Mouse (Mus musculus) heart, embryonic 15.5 days (tissue): ENCODE data around the gene Tbc1d14. TPM values are rescaled to one million over a fixed set of nuclear protein-coding genes. Genes with fewer than 3 reads are reported as not detected.
A peak's percentile ranks its signal among the peaks of the same experiment; 100 is the strongest.

ENCODE experiments used
- ATAC-seq: fragments of 200-750 bp; cut with Nextera tagmentation; replicated peaks from 2 replicates; pipeline ENCODE4 v1.8.0; 2017; ENCODE audit warnings: low read depth, moderate TSS enrichment; ENCODE audit not compliant: insufficient number of reproducible peaks, insufficient read depth, low FRiP score
- H3K27ac ChIP-seq: fragments of 300-500 bp; sonication (generic); 2 replicates; pipeline ENCODE4 v1.5.1; 2015; ENCODE audit warnings: mild to moderate bottlenecking, inconsistent platforms
- H3K27me3 ChIP-seq: fragments of 300-500 bp; sonication (generic); 2 replicates; pipeline ENCODE4 v1.6.1; 2015; ENCODE audit warnings: inconsistent platforms
- H3K36me3 ChIP-seq: fragments of 300-500 bp; sonication (generic); 2 replicates; pipeline ENCODE4 v1.6.1; 2015; ENCODE audit warnings: mild to moderate bottlenecking, inconsistent platforms
- H3K4me1 ChIP-seq: fragments of 300-500 bp; sonication (generic); replicated peaks from 2 replicates; pipeline ENCODE4 v1.6.1; 2015; ENCODE audit warnings: inconsistent platforms
- H3K4me2 ChIP-seq: fragments of 300-500 bp; sonication (generic); 2 replicates; pipeline ENCODE4 v1.6.1; 2015; ENCODE audit warnings: inconsistent platforms, mild to moderate bottlenecking, moderate library complexity
- H3K4me3 ChIP-seq: fragments of 300-500 bp; sonication (generic); 2 replicates; pipeline ENCODE4 v1.5.1; 2015; ENCODE audit warnings: mild to moderate bottlenecking, inconsistent platforms
- H3K9ac ChIP-seq: fragments of 300-500 bp; sonication (generic); 2 replicates; pipeline ENCODE4 v1.6.1; 2015; ENCODE audit warnings: mild to moderate bottlenecking, inconsistent platforms
- H3K9me3 ChIP-seq: fragments of 300-500 bp; sonication (generic); replicated peaks from 2 replicates; pipeline ENCODE4 v1.6.1; 2016; ENCODE audit warnings: inconsistent platforms
- WGBS: fragments of 180-500 bp; shearing (Covaris S2); methylation state at CpG from one replicate; pipeline ENCODE4 v1.1.7; 2015; ENCODE audit warnings: mixed read lengths; 5-methylcytosine and 5-hydroxymethylcytosine counted together
- polyA plus RNA-seq: library from polyadenylated mRNA; unstranded; fragments of >200 nt; fragmentation: Nextera tagmentation; extraction: Ambion mirVana; gene quantifications from 2 replicates; pipeline ENCODE4 v1.2.1, GENCODE M21; 2015

The Tbc1d14 gene
- polyA plus RNA-seq, 1 experiment from 2014 or later, result 14.8 TPM

GRCm38 (mm10) chr5:36563741-36564140 is 29.3 kb downstream of the Tbc1d14 start:
- no peak for ATAC-seq
- WGBS, result 84% methylated on average over 6 of the region's 6 CpGs

GRCm38 (mm10) chr5:36562791-36563445 is 30.2 kb downstream of the Tbc1d14 start:
- no peak overlapping the region for H3K27ac ChIP-seq

More at GRCm38 (mm10) chr5:36563741-36564140, 29.3 kb downstream of the Tbc1d14 start:
- Histone ChIP-seq H3K27ac (no peak overlapping the region), H3K9me3 (no peaks in the 10 kb centered on the region), H3K27me3 (no peaks in the 10 kb centered on the region), H3K9ac (no peak overlapping the region), H3K36me3 (no peaks in the 10 kb centered on the region), H3K4me2 (no peak overlapping the region), H3K4me1 (peaks cover 29% of the 10 kb centered on the region), H3K4me3 (no peak overlapping the region)

GRCm38 (mm10) chr5:36561509-36561908 is 31.6 kb downstream of the Tbc1d14 start:
- Histone ChIP-seq H3K27me3 (no peaks in the 10 kb centered on the region), H3K27ac (no peak overlapping the region), H3K36me3 (no peaks in the 10 kb centered on the region), H3K4me3 (no peak overlapping the region), H3K9me3 (no peaks in the 10 kb centered on the region), H3K9ac (no peak overlapping the region), H3K4me2 (no peak overlapping the region), H3K4me1 (peaks cover 24% of the 10 kb centered on the region)
- ATAC-seq, result no peak
- WGBS, result 87% methylated on average over 4 of the region's 4 CpGs

More at GRCm38 (mm10) chr5:36562791-36563445, 30.2 kb downstream of the Tbc1d14 start:
- Histone ChIP-seq H3K4me1 (peaks cover 29% of the 10 kb centered on the region), H3K9me3 (no peaks in the 10 kb centered on the region), H3K9ac (no peak overlapping the region), H3K4me3 (no peak overlapping the region), H3K27me3 (no peaks in the 10 kb centered on the region), H3K36me3 (no peaks in the 10 kb centered on the region), H3K4me2 (no peak overlapping the region)
- WGBS, result 70% methylated on average over 10 of the region's 10 CpGs
- no peak for ATAC-seq

- no peak overlapping the region for H3K9ac ChIP-seq
- WGBS, result 86% methylated on average over 4 of the region's 4 CpGs
- H3K4me3 ChIP-seq, result no peak overlapping the region
- no peak overlapping the region for H3K4me2 ChIP-seq
- no peaks in the 10 kb centered on the region for H3K27me3 ChIP-seq
- no peak for ATAC-seq
- H3K36me3 ChIP-seq, result no peaks in the 10 kb centered on the region
- 0 out of 2 replicates have a peak overlapping the region, but pooled peaks have one; percentile 25 for H3K27ac ChIP-seq
- no peaks in the 10 kb centered on the region for H3K9me3 ChIP-seq
- peaks cover 24% of the 10 kb centered on the region for H3K4me1 ChIP-seq
Observed at GRCm38 (mm10) chr5:36560490-36560889, 32.6 kb downstream of the Tbc1d14 start.

GRCm38 (mm10) chr5:36559510-36560235 is 33.4 kb downstream of the Tbc1d14 start:
- Histone ChIP-seq H3K36me3 (no peaks in the 10 kb centered on the region), H3K4me2 (no peak overlapping the region), H3K27ac (no peak overlapping the region), H3K4me3 (no peak overlapping the region), H3K9me3 (no peaks in the 10 kb centered on the region), H3K9ac (no peak overlapping the region), H3K27me3 (no peaks in the 10 kb centered on the region), H3K4me1 (peaks cover 28% of the 10 kb centered on the region)
- no peak for ATAC-seq
- 72% methylated on average over 6 of the region's 6 CpGs for WGBS

- Histone ChIP-seq H3K4me1 (peaks cover 29% of the 10 kb centered on the region), H3K36me3 (no peaks in the 10 kb centered on the region), H3K4me3 (no peak overlapping the region), H3K9me3 (no peaks in the 10 kb centered on the region), H3K27me3 (no peaks in the 10 kb centered on the region), H3K9ac (no peak overlapping the region), H3K4me2 (no peak overlapping the region), H3K27ac (no peak overlapping the region)
- whole genome bisulfite sequencing, result 90% methylated on average over 5 of the region's 5 CpGs
- no peak for ATAC-seq
Observed at GRCm38 (mm10) chr5:36559106-36559505, 34.0 kb downstream of the Tbc1d14 start.

GRCm38 (mm10) chr5:36558526-36558925 is 34.5 kb downstream of the Tbc1d14 start:
- H3K27ac ChIP-seq, result no peak overlapping the region
- 82% methylated on average over 2 of the region's 2 CpGs for WGBS

GRCm38 (mm10) chr5:36557584-36558308 is 35.3 kb downstream of the Tbc1d14 start:
- H3K9me3 ChIP-seq, result no peaks in the 10 kb centered on the region
- ATAC-seq, result no peak
- no peaks in the 10 kb centered on the region for H3K27me3 ChIP-seq
- peaks cover 27% of the 10 kb centered on the region for H3K4me1 ChIP-seq
- no peak overlapping the region for H3K4me3 ChIP-seq
- H3K9ac ChIP-seq, result no peak overlapping the region
- H3K4me2 ChIP-seq, result no peak overlapping the region
- 68% methylated on average over 7 of the region's 7 CpGs for WGBS
- no peaks in the 10 kb centered on the region for H3K36me3 ChIP-seq
- H3K27ac ChIP-seq, result no peak overlapping the region

More at GRCm38 (mm10) chr5:36558526-36558925, 34.5 kb downstream of the Tbc1d14 start:
- Histone ChIP-seq H3K9me3 (no peaks in the 10 kb centered on the region), H3K27me3 (no peaks in the 10 kb centered on the region), H3K9ac (no peak overlapping the region), H3K36me3 (no peaks in the 10 kb centered on the region), H3K4me2 (no peak overlapping the region), H3K4me3 (no peak overlapping the region), H3K4me1 (peaks cover 33% of the 10 kb centered on the region)
- no peak for ATAC-seq

- no peak for ATAC-seq
- WGBS, result 93% methylated on average over 3 of the region's 3 CpGs
- H3K4me3 ChIP-seq, result no peak overlapping the region
- H3K27me3 ChIP-seq, result no peaks in the 10 kb centered on the region
- H3K27ac ChIP-seq, result no peak overlapping the region
- H3K4me1 ChIP-seq, result peaks cover 21% of the 10 kb centered on the region
- no peaks in the 10 kb centered on the region for H3K9me3 ChIP-seq
- H3K36me3 ChIP-seq, result no peaks in the 10 kb centered on the region
- H3K4me2 ChIP-seq, result no peak overlapping the region
- no peak overlapping the region for H3K9ac ChIP-seq
Observed at GRCm38 (mm10) chr5:36556906-36557305, 36.2 kb downstream of the Tbc1d14 start.

GRCm38 (mm10) chr5:36556289-36556688 is 36.8 kb downstream of the Tbc1d14 start:
- Histone ChIP-seq H3K4me3 (no peak overlapping the region), H3K27me3 (no peaks in the 10 kb centered on the region), H3K9me3 (no peaks in the 10 kb centered on the region), H3K9ac (no peak overlapping the region), H3K27ac (no peak overlapping the region), H3K4me2 (no peak overlapping the region), H3K36me3 (no peaks in the 10 kb centered on the region), H3K4me1 (peaks cover 21% of the 10 kb centered on the region)
- WGBS, result 84% methylated on average over 4 of the region's 4 CpGs
- ATAC-seq, result no peak

- Histone ChIP-seq H3K4me2 (no peak overlapping the region), H3K4me3 (no peak overlapping the region), H3K27ac (peak overlapping the region; percentile 52), H3K4me1 (peaks cover 14% of the 10 kb centered on the region), H3K27me3 (no peaks in the 10 kb centered on the region), H3K36me3 (no peaks in the 10 kb centered on the region), H3K9ac (no peak overlapping the region), H3K9me3 (no peaks in the 10 kb centered on the region)
- no peak for ATAC-seq
- 23% methylated on average over 5 of the region's 5 CpGs for whole genome bisulfite sequencing
Observed at GRCm38 (mm10) chr5:36554496-36554895, 38.6 kb downstream of the Tbc1d14 start.
